Mouse (Mus musculus) midbrain, embryonic 14.5 days (tissue): ENCODE data around the gene Cep83. TPM values are rescaled to one million over a fixed set of nuclear protein-coding genes. Genes with fewer than 3 reads are reported as not detected.
A peak's percentile ranks its signal among the peaks of the same experiment; 100 is the strongest.

ENCODE experiments used
- ATAC-seq: fragments of 200-750 bp; cut with Nextera tagmentation; 2 replicates; pipeline ENCODE4 v1.8.0; 2017; ENCODE audit warnings: moderate number of reproducible peaks, moderate library complexity; ENCODE audit not compliant: low FRiP score, low TSS enrichment
- DNase-seq: peaks from one replicate; pipeline ENCODE4 v3.0.0-alpha.2; 2015
- H3K27ac ChIP-seq: fragments of 300-500 bp; sonication (generic); replicated peaks from 2 replicates; pipeline ENCODE4 v1.5.1; 2014; ENCODE audit warnings: mild to moderate bottlenecking, low read depth, low read length, moderate library complexity
- H3K27me3 ChIP-seq: fragments of 300-500 bp; sonication (generic); 2 replicates; pipeline ENCODE4 v1.6.1; 2014; ENCODE audit warnings: low read length, control low read depth, mixed read lengths; ENCODE audit not compliant: control insufficient read depth, insufficient read depth
- H3K36me3 ChIP-seq: fragments of 300-500 bp; sonication (generic); 2 replicates; pipeline ENCODE4 v1.6.1; 2014; ENCODE audit warnings: low read length, control low read depth; ENCODE audit not compliant: control insufficient read depth, insufficient read depth
- H3K4me1 ChIP-seq: fragments of 300-500 bp; sonication (generic); 2 replicates; pipeline ENCODE4 v1.6.1; 2014; ENCODE audit warnings: mild to moderate bottlenecking, antibody characterized with exemption, low read length, control low read depth; ENCODE audit not compliant: control insufficient read depth, insufficient read depth
- H3K4me2 ChIP-seq: fragments of 300-500 bp; sonication (generic); 2 replicates; pipeline ENCODE4 v1.6.1; 2014; ENCODE audit warnings: mild to moderate bottlenecking, low read length, moderate library complexity
- H3K4me3 ChIP-seq: fragments of 300-500 bp; sonication (generic); replicated peaks from 2 replicates; pipeline ENCODE4 v1.5.1; 2014; ENCODE audit warnings: low read depth, low read length
- H3K9ac ChIP-seq: fragments of 300-500 bp; sonication (generic); replicated peaks from 2 replicates; pipeline ENCODE4 v1.6.1; 2014; ENCODE audit warnings: mild to moderate bottlenecking, low read length, moderate library complexity
- H3K9me3 ChIP-seq: fragments of 300-500 bp; sonication (generic); 2 replicates; pipeline ENCODE4 v1.6.1; 2016; ENCODE audit warnings: low read length, control low read depth, mixed read lengths; ENCODE audit not compliant: control insufficient read depth
- WGBS: fragments of 180-500 bp; shearing (Covaris S2); extraction: QIAGEN DNeasy Blood & Tissue Kit; methylation state at CpG from one replicate; pipeline ENCODE4 v1.1.7; 2014; 5-methylcytosine and 5-hydroxymethylcytosine counted together
- polyA plus RNA-seq: library from polyadenylated mRNA; unstranded; fragments of >200 nt; fragmentation: Nextera tagmentation; extraction: Ambion mirVana; gene quantifications from 2 replicates; pipeline ENCODE4 v1.2.1, GENCODE M21; 2014

Gene Cep83
- polyA plus RNA-seq, 1 experiment from 2014 or later: 20.0 TPM

DNA sequence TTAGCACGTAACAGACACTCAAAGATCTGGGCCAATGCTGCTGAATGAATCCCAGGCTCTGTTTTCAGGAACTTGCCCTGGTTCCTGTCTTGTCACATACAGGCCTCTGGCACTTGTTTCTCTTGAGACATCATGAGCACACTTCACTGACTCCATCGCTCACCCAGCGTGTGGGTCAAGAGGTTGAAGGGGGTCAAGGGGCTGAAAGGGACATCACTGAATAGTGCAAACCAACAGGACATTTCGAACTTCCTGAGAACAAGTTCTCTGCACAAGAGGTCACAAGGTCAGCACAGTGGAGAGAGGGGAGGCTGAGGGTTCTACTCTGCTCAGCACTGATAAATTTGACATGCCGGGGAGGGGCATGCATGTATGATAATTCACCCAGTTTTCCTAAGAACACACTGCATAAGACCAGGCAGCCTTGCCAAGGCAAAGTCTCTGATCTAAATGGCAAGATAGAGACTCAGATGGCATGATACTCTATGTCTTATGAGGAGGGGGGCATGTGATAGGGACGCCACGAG is 121.6 kb downstream of the Cep83 start:
- no peak overlapping the region for H3K4me2 ChIP-seq
- H3K27me3 ChIP-seq: no peaks in the 10 kb centered on the region
- peaks cover 12% of the 10 kb centered on the region for H3K36me3 ChIP-seq
- H3K9ac ChIP-seq: no peak overlapping the region
- WGBS: 79% methylated on average over 7 of the region's 7 CpGs
- no peak overlapping the region for H3K27ac ChIP-seq
- DNase-seq: no peak
- H3K9me3 ChIP-seq: no peaks in the 10 kb centered on the region
- no peak for ATAC-seq
- no peak overlapping the region for H3K4me3 ChIP-seq
- peaks cover 9% of the 10 kb centered on the region; the same call in 1 of the 2 replicates for H3K4me1 ChIP-seq

DNA sequence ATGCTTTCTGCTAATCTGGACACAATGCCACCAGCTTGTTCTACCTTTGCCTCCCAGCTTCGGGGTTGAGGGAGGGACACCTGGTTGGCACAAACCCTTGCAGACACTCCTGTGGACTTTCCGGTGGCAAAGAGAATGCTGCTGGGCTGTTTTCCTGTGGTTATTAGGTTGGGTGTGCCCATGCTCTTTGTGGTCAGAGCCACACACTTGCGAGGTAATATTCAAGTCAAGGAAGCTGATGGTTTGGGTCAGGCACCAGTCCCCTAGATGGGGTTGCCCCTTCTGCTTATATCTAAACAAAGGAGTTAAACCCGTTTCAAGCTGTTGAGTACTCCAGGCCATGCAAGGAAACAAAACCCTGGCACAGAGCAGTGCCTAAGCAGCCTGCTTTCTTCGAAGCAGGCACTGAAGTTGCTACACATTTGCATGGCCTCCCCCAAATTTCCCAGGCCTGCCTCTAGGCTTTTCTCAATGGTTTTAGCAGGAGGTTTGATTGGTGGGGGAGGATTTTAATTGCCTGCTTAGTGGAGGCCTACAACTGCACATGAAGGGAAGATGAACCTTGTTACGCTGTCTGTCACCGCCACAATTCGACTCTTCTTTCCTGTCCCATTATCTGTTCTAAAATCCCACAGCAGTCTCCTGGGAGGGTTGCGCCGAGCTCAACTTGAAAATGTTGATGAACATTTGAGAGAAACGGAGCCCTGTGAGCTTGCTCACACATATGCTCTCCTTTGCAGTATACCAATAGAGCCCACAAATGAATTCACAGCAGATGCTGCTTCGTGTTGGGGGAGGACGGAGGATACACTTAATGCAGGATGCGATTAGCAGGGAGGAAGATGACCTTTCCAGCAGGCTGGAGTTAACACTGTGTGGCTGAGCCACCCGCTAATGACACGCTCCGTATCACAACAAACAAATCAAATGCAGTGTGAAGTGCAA is 123.7 kb downstream of the Cep83 start:
- DNase-seq: peak; percentile 54

DNA sequence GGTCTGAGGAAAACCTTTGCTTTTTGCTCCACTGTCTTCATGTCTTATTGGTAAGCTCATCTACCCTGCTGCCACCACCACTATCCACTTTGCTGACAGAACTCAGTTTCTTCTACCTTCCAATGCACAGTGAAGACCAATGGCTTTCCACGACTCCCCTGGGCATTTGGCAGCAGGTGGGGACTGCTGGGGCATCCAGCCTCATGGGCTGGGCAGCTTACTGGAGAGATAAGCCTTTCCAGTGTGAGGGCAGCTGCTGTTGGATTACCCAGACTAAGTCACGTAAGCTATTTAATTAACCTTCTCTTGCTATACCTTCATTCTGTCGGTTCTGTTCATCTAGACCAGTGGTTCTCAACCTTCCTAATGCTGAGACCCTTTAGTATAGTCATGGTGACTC is 129.7 kb downstream of the Cep83 start:
- Histone ChIP-seq H3K27me3 (no peaks in the 10 kb centered on the region), H3K4me3 (no peak overlapping the region), H3K4me1 (no peaks in the 10 kb centered on the region), H3K9me3 (no peaks in the 10 kb centered on the region), H3K36me3 (no peaks in the 10 kb centered on the region), H3K27ac (no peak overlapping the region), H3K4me2 (no peak overlapping the region), H3K9ac (no peak overlapping the region)
- ATAC-seq (no peak), DNase-seq (no peak)
- 82% methylated on average over 3 of the region's 3 CpGs for WGBS

More for the DNA sequence above, 123.7 kb downstream of the Cep83 start:
- H3K4me2 ChIP-seq: no peak overlapping the region
- ATAC-seq: no peak
- peak overlapping the region; percentile 3 for H3K27ac ChIP-seq
- peaks cover 12% of the 10 kb centered on the region for H3K36me3 ChIP-seq
- no peaks in the 10 kb centered on the region for H3K9me3 ChIP-seq
- H3K9ac ChIP-seq: no peak overlapping the region
- peaks cover 9% of the 10 kb centered on the region; the same call in 1 of the 2 replicates for H3K4me1 ChIP-seq
- no peaks in the 10 kb centered on the region for H3K27me3 ChIP-seq
- WGBS: 54% methylated on average over 17 of the region's 17 CpGs
- H3K4me3 ChIP-seq: no peak overlapping the region

DNA sequence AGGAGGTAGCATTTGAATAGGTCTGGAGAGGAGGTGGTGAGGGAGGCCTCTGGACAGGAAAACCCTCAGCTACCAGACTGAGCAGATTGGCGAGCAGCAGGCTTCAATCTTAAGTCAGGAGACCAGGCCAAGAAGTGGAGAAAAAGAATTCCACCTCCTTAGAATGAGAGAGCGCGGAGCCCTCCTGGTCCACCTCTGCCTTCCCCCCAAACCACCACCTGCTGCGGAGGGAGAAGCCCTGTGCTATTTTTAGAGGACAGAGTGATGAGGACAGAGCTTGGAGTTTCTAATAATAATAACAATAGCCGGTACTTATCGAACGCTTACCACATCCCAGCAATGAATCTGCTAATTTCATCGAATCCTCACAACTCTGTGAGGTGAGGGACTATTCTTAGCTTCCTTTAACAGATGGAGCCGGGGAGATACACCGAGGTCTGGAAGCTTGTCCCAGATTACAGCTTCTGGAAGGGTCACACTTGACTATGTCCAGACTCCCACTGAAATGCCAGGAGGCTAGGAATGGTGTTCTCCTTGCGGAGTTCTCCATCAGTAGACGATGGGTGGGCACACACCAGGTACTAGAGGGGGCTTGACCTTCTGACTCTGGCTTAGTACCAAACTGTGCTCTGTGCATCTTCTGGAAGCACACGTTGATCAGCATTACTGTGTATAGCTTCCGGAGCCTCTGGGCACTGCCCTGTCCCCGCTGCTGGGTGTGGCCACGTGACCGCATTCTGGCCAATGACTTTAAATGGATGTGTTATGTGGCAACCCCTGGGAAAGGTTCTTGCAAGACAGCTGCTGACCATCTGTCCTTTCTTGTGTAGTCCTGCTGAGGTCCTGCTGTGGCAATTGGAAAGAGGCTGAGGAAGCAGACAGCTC is 130.6 kb downstream of the Cep83 start:
- Histone ChIP-seq H3K4me2 (no peak overlapping the region), H3K27me3 (no peaks in the 10 kb centered on the region), H3K4me3 (no peak overlapping the region), H3K4me1 (no peaks in the 10 kb centered on the region), H3K27ac (no peak overlapping the region), H3K9ac (no peak overlapping the region), H3K9me3 (no peaks in the 10 kb centered on the region), H3K36me3 (no peaks in the 10 kb centered on the region)
- ATAC-seq: no peak
- no peak for DNase-seq
- WGBS: 92% methylated on average over 17 of the region's 17 CpGs

DNA sequence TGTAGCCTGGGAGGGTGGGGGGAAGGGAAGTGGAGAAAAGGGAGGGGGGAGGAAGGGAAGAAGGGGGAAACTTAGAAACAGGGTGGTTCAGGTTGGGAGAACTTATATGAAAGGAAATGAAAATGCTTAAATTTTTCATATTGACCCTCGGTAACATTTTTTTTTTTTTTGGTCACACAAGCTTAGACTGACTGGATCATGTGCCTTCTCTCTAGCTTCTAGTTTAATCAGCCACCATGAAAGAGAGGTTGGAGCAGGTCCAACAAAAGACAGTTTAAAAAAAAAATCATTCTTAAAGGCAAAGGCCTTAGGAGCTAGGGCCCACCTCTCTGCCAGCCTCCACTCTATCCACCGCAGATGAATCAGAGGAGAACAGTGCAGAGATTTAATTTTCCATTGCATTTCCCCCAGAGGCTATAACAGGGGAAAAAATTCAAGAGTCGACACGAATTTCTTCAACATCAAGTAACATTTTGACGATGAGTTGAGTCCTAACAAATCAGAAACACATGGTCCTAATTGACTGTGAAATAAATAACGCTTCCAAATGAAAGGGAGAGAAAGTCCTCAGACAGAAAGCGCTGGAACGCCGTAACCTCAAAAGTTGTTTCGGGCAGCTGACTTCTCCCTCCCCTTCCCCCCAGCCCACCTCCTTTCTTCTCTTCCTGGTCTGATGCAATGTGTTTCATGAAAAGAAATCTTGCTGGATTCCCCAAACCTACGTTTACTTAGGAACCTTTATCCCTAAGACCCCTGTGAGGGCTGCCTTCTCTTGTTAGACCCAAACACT is 135.7 kb downstream of the Cep83 start:
- H3K9me3 ChIP-seq: no peaks in the 10 kb centered on the region
- no peak overlapping the region for H3K4me3 ChIP-seq
- no peak overlapping the region for H3K27ac ChIP-seq
- H3K4me2 ChIP-seq: no peak overlapping the region
- peaks cover 21% of the 10 kb centered on the region for H3K36me3 ChIP-seq
- no peak for DNase-seq
- no peak overlapping the region for H3K9ac ChIP-seq
- no peaks in the 10 kb centered on the region for H3K27me3 ChIP-seq
- H3K4me1 ChIP-seq: no peaks in the 10 kb centered on the region
- 62% methylated on average over 11 of the region's 11 CpGs for WGBS
- ATAC-seq: no peak

DNA sequence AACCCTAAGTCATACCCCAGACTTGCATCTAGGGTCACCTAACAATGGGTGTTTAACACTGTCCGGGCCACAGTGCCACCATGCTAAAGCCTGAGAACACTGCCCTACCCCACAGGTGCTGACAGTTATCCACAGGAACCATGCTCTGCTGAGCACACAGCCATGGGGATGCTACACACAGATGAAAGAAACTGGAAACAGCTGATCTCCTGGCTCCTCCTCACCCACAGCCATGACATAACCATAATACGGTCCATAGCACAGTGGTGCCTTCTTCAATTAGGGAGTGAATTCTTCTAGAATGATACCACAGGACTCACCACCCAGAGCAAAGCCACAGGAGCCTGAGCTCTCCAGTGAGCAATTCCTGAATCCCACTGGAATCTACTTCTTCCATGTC is 137.5 kb downstream of the Cep83 start:
- Histone ChIP-seq H3K9me3 (no peaks in the 10 kb centered on the region), H3K9ac (no peak overlapping the region), H3K27ac (no peak overlapping the region), H3K4me2 (no peak overlapping the region), H3K4me1 (no peaks in the 10 kb centered on the region), H3K27me3 (no peaks in the 10 kb centered on the region), H3K36me3 (peaks cover 21% of the 10 kb centered on the region), H3K4me3 (no peak overlapping the region)
- ATAC-seq: no peak
- DNase-seq: no peak
- 94% methylated on average over 2 of the region's 2 CpGs for WGBS

DNA sequence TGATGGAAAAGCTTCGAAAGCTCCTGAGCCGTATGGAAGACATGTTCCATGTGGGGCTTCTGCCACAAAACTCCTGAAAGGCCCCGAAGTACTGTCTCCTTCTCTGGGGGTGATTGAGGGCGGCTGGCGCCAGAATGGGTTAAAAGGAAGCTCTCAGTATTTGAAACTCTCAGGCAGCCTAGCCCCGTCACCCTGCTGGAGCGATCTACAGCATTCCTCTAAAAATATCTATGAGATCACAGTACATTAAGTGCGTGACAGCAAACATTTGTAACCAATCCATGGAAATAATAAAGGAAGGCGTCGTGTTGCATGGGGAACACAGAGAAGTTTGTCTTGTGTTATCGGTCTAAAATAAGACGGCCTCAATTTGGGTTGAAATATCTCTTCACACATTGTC is 138.0 kb downstream of the Cep83 start:
- Histone ChIP-seq H3K4me1 (no peaks in the 10 kb centered on the region), H3K9ac (no peak overlapping the region), H3K27ac (no peak overlapping the region), H3K36me3 (peaks cover 26% of the 10 kb centered on the region), H3K4me2 (no peak overlapping the region), H3K27me3 (no peaks in the 10 kb centered on the region), H3K4me3 (no peak overlapping the region), H3K9me3 (no peaks in the 10 kb centered on the region)
- ATAC-seq (no peak), DNase-seq (no peak)
- 92% methylated on average over 12 of the region's 12 CpGs for WGBS

DNA sequence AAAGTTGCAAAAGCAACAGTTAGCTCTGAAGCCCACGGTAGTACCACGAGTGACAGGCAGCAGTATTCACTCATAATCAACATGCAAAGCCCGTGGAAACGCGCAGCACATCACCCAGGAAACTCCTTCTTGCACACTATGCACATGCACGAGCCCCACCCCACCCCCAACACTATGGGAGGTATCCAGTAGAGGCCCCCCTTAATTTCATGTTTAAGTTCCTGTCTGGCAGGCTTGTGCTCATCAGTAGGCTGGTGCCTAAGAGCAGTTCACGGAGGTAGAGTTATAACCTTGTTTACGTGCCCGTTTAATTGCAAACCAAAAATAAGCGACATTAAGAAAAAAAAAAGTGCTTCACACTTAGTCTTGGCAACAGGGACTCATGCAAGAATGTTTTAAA is 138.9 kb downstream of the Cep83 start:
- 93% methylated on average over 10 of the region's 10 CpGs for WGBS

More for the DNA sequence above, 138.9 kb downstream of the Cep83 start:
- Histone ChIP-seq H3K4me3 (no peak overlapping the region), H3K4me1 (no peaks in the 10 kb centered on the region), H3K27me3 (no peaks in the 10 kb centered on the region), H3K4me2 (no peak overlapping the region), H3K27ac (no peak overlapping the region), H3K9me3 (no peaks in the 10 kb centered on the region), H3K9ac (no peak overlapping the region), H3K36me3 (peaks cover 35% of the 10 kb centered on the region)
- DNase-seq: no peak
- no peak for ATAC-seq
